ENCODE assay signal across 9 mouse cellular contexts in the genomic region with DNA sequence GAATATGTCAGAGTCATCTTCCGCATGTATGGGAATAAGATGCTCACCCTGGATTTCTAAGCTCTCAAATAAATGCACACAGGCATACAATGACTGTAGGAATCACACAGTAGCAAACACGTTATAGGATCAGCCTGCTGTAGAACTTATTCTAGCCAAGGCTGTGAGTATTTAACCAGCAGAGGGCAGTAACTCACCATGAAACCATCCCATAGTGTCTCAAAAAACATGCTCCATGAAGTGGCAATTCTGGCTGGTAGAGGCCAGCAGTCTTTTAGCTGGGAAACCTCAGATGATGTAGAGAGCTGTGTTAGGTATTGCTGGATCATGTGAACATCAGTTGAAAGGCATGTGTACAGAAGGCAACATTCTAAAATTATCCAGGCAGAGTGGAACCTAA. TPM values are rescaled to one million over a fixed set of nuclear protein-coding genes. Genes with fewer than 3 reads are reported as not detected.
A peak's percentile ranks its signal among the peaks of the same experiment; 100 is the strongest.
DNase-seq lines count a peak whose midpoint lies in the region; ATAC-seq and TF ChIP-seq lines count a peak whose summit lies in the region.
"Had no signal": no experiment of that assay in that cellular context is flagged by ENCODE, and none has a peak within 500 bp of the region (broad histone marks: within the 10 kb centered on the region; RNA-seq: fewer than 3 reads in every experiment).

No protein-coding gene starts in this region.

- H3K27ac ChIP-seq in forebrain, embryonic 11.5 days (ENCODE audit: low read depth, low read length), result no peak overlapping the region
- H3K27ac ChIP-seq in forebrain, embryonic 10.5 days, result no peak overlapping the region
- no peak overlapping the region for H3K27ac ChIP-seq in heart, embryonic 11.5 days (ENCODE audit: low read depth, low read length)
- H3K27ac ChIP-seq in midbrain, embryonic 10.5 days (replicated peaks), result no peak overlapping the region
- H3K27ac ChIP-seq: liver, embryonic 13.5 days had no signal

- no peak overlapping the region for H3K9ac ChIP-seq in forebrain, embryonic 11.5 days (ENCODE audit: low read length)
- H3K9ac ChIP-seq in heart, embryonic 11.5 days (ENCODE audit: low read depth, low read length), result no peak overlapping the region
- H3K9ac ChIP-seq: liver, embryonic 13.5 days had no signal

- H3K9me3 ChIP-seq in forebrain, embryonic 11.5 days (ENCODE audit: control insufficient read depth, low read length), result no peaks in the 10 kb centered on the region
- H3K9me3 ChIP-seq in forebrain, embryonic 10.5 days, result no peaks in the 10 kb centered on the region
- H3K9me3 ChIP-seq in heart, embryonic 11.5 days (replicated peaks; ENCODE audit: control insufficient read depth, low read length), result no peaks in the 10 kb centered on the region
- H3K9me3 ChIP-seq in midbrain, embryonic 10.5 days (replicated peaks), result no peaks in the 10 kb centered on the region
- H3K9me3 ChIP-seq: liver, embryonic 13.5 days had no signal

- no peak for DNase-seq in forebrain, embryonic 11.5 days (ENCODE audit: low spot score)
- no peak for DNase-seq in forebrain, embryonic 10.5 days (ENCODE audit: extremely low spot score, low spot score)
- DNase-seq in cerebellum, adult 8-10 months, result peak; percentile 24
- peak; percentile 90 for DNase-seq in layer of hippocampus, adult 9-10 months (ENCODE audit: low spot score)
- DNase-seq in midbrain, embryonic 10.5 days (ENCODE audit: low spot score), result peak; percentile 19
- DNase-seq in testis, postnatal 14 days (ENCODE audit: low spot score), result peak; percentile 14
- DNase-seq: liver, embryonic 13.5 days had no signal

- no peak overlapping the region for H3K4me2 ChIP-seq in forebrain, embryonic 11.5 days (ENCODE audit: low read depth, low read length, severe bottlenecking)
- no peak overlapping the region for H3K4me2 ChIP-seq in heart, embryonic 11.5 days
- H3K4me2 ChIP-seq: liver, embryonic 13.5 days had no signal

- 0 out of 2 replicates have a peak, but pooled peaks have one; percentile 15 for ATAC-seq in forebrain, embryonic 11.5 days (replicated peaks; ENCODE audit: low FRiP score)
- ATAC-seq in heart, embryonic 11.5 days (replicated peaks; ENCODE audit: insufficient number of reproducible peaks, low FRiP score, low TSS enrichment), result 0 out of 2 replicates have a peak, but pooled peaks have one; percentile 10

- peak; percentile 25 for TF ChIP-seq CTCF in C2C12 (IDR thresholded peaks at IDR 0.05; ENCODE audit: control insufficient read depth, insufficient read depth, insufficient read length)

- no peaks in the 10 kb centered on the region for H3K27me3 ChIP-seq in forebrain, embryonic 11.5 days (ENCODE audit: control insufficient read depth, insufficient read depth, low read length)
- no peaks in the 10 kb centered on the region for H3K27me3 ChIP-seq in forebrain, embryonic 10.5 days (ENCODE audit: poor library complexity, severe bottlenecking)
- H3K27me3 ChIP-seq in C2C12 (ENCODE audit: control insufficient read depth, insufficient read depth, insufficient read length), result peaks cover 26% of the 10 kb centered on the region
- H3K27me3 ChIP-seq in heart, embryonic 11.5 days (ENCODE audit: control insufficient read depth, insufficient read depth, low read length), result no peaks in the 10 kb centered on the region
- no peaks in the 10 kb centered on the region for H3K27me3 ChIP-seq in midbrain, embryonic 10.5 days (ENCODE audit: low read depth, poor library complexity, severe bottlenecking)
- H3K27me3 ChIP-seq: liver, embryonic 13.5 days had no signal

- no peaks in the 10 kb centered on the region for H3K36me3 ChIP-seq in forebrain, embryonic 11.5 days (ENCODE audit: control insufficient read depth, insufficient read depth, low read length)
- H3K36me3 ChIP-seq in forebrain, embryonic 10.5 days (replicated peaks), result no peaks in the 10 kb centered on the region
- no peaks in the 10 kb centered on the region for H3K36me3 ChIP-seq in C2C12 (ENCODE audit: control insufficient read depth, insufficient read depth)
- no peaks in the 10 kb centered on the region for H3K36me3 ChIP-seq in heart, embryonic 11.5 days (ENCODE audit: control insufficient read depth, insufficient read depth, low read length)
- H3K36me3 ChIP-seq in midbrain, embryonic 10.5 days, result no peaks in the 10 kb centered on the region
- H3K36me3 ChIP-seq: liver, embryonic 13.5 days had no signal

- H3K79me2 ChIP-seq in C2C12 (ENCODE audit: control insufficient read depth, insufficient read depth), result no peaks in the 10 kb centered on the region

- H3K4me1 ChIP-seq in forebrain, embryonic 11.5 days (replicated peaks; ENCODE audit: control insufficient read depth, insufficient read depth, low read length), result no peaks in the 10 kb centered on the region
- no peaks in the 10 kb centered on the region for H3K4me1 ChIP-seq in forebrain, embryonic 10.5 days
- H3K4me1 ChIP-seq in heart, embryonic 11.5 days (ENCODE audit: control insufficient read depth, insufficient read depth, low read length), result no peaks in the 10 kb centered on the region; the same call in 1 of the 2 replicates
- H3K4me1 ChIP-seq in midbrain, embryonic 10.5 days, result no peaks in the 10 kb centered on the region
- H3K4me1 ChIP-seq: liver, embryonic 13.5 days had no signal

- WGBS in forebrain, embryonic 11.5 days, result 40% methylated on average over 2 of the region's 2 CpGs
- WGBS in forebrain, embryonic 10.5 days, result 38% methylated on average over 2 of the region's 2 CpGs
- 29% methylated on average over 2 of the region's 2 CpGs for WGBS in heart, embryonic 11.5 days (ENCODE audit: insufficient replicate concordance)
- WGBS in midbrain, embryonic 10.5 days, result 44% methylated on average over 2 of the region's 2 CpGs

- H3ac ChIP-seq in C2C12 (ENCODE audit: control insufficient read depth, insufficient read length, low read depth), result no peak overlapping the region

- no peaks in the 10 kb centered on the region for H3K79me3 ChIP-seq in C2C12 (ENCODE audit: low read depth)

- no peak overlapping the region for H3K4me3 ChIP-seq in forebrain, embryonic 11.5 days (ENCODE audit: low read depth, low read length)
- H3K4me3 ChIP-seq in forebrain, embryonic 10.5 days, result no peak overlapping the region
- H3K4me3 ChIP-seq in C2C12 (ENCODE audit: insufficient read depth, poor library complexity, severe bottlenecking), result no peak overlapping the region
- H3K4me3 ChIP-seq in heart, embryonic 11.5 days (ENCODE audit: low read depth, low read length), result no peak overlapping the region
- H3K4me3 ChIP-seq in midbrain, embryonic 10.5 days, result no peak overlapping the region
- H3K4me3 ChIP-seq: liver, embryonic 13.5 days had no signal

TF ChIP-seq in C2C12, 6 proteins besides CTCF, POLR2A, EP300 and RAD21:
- TF ChIP-seq USF1 (IDR thresholded peaks at IDR 0.05; ENCODE audit: low read depth), result no peak

RNA-seq across cellular contexts. Expression of a gene that starts 45.3 kb away (rescaled TPM):
- polyA plus RNA-seq in forebrain, embryonic 11.5 days (2014; fragmentation: Nextera tagmentation; extraction: Ambion mirVana), result 5.0 and 6.4 TPM in 2 replicates
- 4.7 TPM in 2 replicates for polyA plus RNA-seq in forebrain, embryonic 10.5 days (2016; fragmentation: Nextera tagmentation; extraction: Ambion mirVana)
- polyA plus RNA-seq in C2C12 (2012; fragmentation: generic; extraction: Trizol), result 0.11 TPM
- polyA plus RNA-seq in heart, embryonic 11.5 days (2014; fragmentation: Nextera tagmentation; extraction: Ambion mirVana), result 0.57 and 1.1 TPM in 2 replicates
- 6.6 and 9.5 TPM in 2 replicates for polyA plus RNA-seq in midbrain, embryonic 10.5 days (2016; fragmentation: Nextera tagmentation; extraction: Ambion mirVana)
- polyA plus RNA-seq: liver, embryonic 13.5 days had no signal

Comparison
In these comparisons a context has a peak if more than half of its experiments do, and no peak if none do; other contexts are left out.
1. DNase-seq: peak in cerebellum, adult 8-10 months (single experiment), layer of hippocampus, adult 9-10 months (single experiment), midbrain, embryonic 10.5 days (single experiment) and testis, postnatal 14 days (single experiment); none in forebrain, embryonic 11.5 days (single experiment) and forebrain, embryonic 10.5 days (single experiment).